Mouse (Mus musculus) regulatory T cell (primary cell): ENCODE measurements around the gene Nrip1.
"Not testable (repeated sequence)": the region's sequence is repeated elsewhere in the genome, so short reads cannot be mapped to it uniquely, and the experiment has no call there.

Experiments
- in situ Hi-C: fragments of 300-600 bp; cut with MboI, MseI; formaldehyde crosslinking; loops from one replicate; pipeline ENCODE4 v1.15.1; 2025; ENCODE audit warnings: high pct_unique_total_duplicates

The Nrip1 gene

GRCm38 (mm10) chr16:76373671-76374091, at the start of gene Nrip1:
Gene Nrip1, minus strand, starts transcription at chr16:76373827.
- in situ Hi-C loops: loop anchor here (5.0 kb wide), 1 partner anchor 146 kb away; no protein-coding TSS in a partner anchor

GRCm38 (mm10) chr16:76422531-76422930, 48.9 kb upstream of the Nrip1 start:
- in situ Hi-C loops: no loop called here

GRCm38 (mm10) chr16:76419849-76420248, 46.2 kb upstream of the Nrip1 start:
- in situ Hi-C loops: no loop called here

GRCm38 (mm10) chr16:76416477-76416876, 42.9 kb upstream of the Nrip1 start:
- in situ Hi-C loops: no loop called here

- in situ Hi-C loops: no loop called here
Measured at GRCm38 (mm10) chr16:76416060-76416438, 42.4 kb upstream of the Nrip1 start.

GRCm38 (mm10) chr16:76415407-76416059, 41.9 kb upstream of the Nrip1 start:
- in situ Hi-C loops: no loop called here

GRCm38 (mm10) chr16:76414528-76414927, 40.9 kb upstream of the Nrip1 start:
- in situ Hi-C loops: no loop called here

- in situ Hi-C loops: no loop called here
Measured at GRCm38 (mm10) chr16:76413581-76413980, 40.0 kb upstream of the Nrip1 start.

- in situ Hi-C loops: no loop called here
Measured at GRCm38 (mm10) chr16:76409355-76409722, 35.7 kb upstream of the Nrip1 start.

GRCm38 (mm10) chr16:76408696-76409354, 35.2 kb upstream of the Nrip1 start:
- in situ Hi-C loops: no loop called here

- in situ Hi-C loops: no loop called here
Measured at GRCm38 (mm10) chr16:76408241-76408640, 34.6 kb upstream of the Nrip1 start.

GRCm38 (mm10) chr16:76407321-76407920, 33.8 kb upstream of the Nrip1 start:
- in situ Hi-C loops: no loop called here

- in situ Hi-C loops: no loop called here
Measured at GRCm38 (mm10) chr16:76406897-76407296, 33.3 kb upstream of the Nrip1 start.

GRCm38 (mm10) chr16:76406319-76406718, 32.7 kb upstream of the Nrip1 start:
- in situ Hi-C loops: no loop called here

GRCm38 (mm10) chr16:76403305-76403704, 29.7 kb upstream of the Nrip1 start:
- in situ Hi-C loops: not testable (repeated sequence)

GRCm38 (mm10) chr16:76396512-76396911, 22.9 kb upstream of the Nrip1 start:
- in situ Hi-C loops: no loop called here

- in situ Hi-C loops: no loop called here
Measured at GRCm38 (mm10) chr16:76393267-76393666, 19.6 kb upstream of the Nrip1 start.

- in situ Hi-C loops: no loop called here
Measured at GRCm38 (mm10) chr16:76386496-76386895, 12.9 kb upstream of the Nrip1 start.

- in situ Hi-C loops: no loop called here
Measured at GRCm38 (mm10) chr16:76386071-76386470, 12.4 kb upstream of the Nrip1 start.

GRCm38 (mm10) chr16:76377211-76377610, 3.6 kb upstream of the Nrip1 start:
- in situ Hi-C loops: no loop called here

- in situ Hi-C loops: no loop called here
Measured at GRCm38 (mm10) chr16:76376661-76377060, 3.0 kb upstream of the Nrip1 start.

- in situ Hi-C loops: loop anchor here (5.0 kb wide), 1 partner anchor 146 kb away; no protein-coding TSS in a partner anchor
Measured at GRCm38 (mm10) chr16:76372941-76373561, 576 bp downstream of the Nrip1 start.
